Mouse (Mus musculus) induced T-regulatory cell, adult 2 months (primary cell): Measurements from ENCODE around the gene Pld6.
"Not testable (repeated sequence)": the region's sequence is repeated elsewhere in the genome, so short reads cannot be mapped to it uniquely, and the experiment has no call there.

Source experiments
- DNase-seq: peaks from one replicate; pipeline ENCODE4 v3.0.0-alpha.2; 2012; ENCODE audit warnings: low read depth

Pld6 gene

DNA sequence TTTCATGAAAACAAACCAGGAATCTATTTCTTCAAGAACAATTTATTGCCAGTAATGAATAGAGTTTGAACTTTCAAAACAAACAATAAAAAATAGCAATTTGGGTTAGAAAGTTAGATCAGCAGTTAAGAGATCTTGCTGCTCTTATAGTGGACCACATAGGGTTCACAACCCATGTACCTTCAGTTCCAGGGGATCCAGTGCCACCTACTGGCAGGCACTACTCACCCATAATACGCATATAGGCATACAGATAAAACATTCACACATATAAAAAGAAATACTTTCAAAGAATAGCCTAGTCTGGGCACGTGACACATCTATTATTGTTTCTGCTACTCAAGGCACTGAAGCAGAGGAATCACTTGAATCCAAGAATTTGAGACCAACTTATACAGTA is 40.8 kb downstream of the Pld6 start:
- peak; percentile 57 for DNase-seq

DNA sequence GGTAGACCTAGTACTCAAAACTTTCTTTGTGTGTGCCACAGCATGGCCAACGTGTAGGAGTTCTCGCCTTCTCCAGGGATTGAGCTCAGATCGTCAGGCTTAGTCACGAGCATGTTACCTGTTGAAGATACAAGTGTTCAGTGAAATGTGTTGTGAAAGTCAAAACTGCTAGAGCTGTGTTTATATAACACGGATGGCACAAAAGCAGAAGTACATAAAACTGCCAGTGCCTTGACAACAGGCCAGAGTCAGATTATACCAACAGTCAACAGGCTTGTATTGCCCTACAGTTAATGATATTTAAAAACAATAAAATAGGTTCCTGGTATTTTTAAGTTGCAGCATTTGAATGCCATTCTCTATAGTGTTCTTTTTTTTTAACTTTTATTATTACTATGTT is 41.6 kb downstream of the Pld6 start:
- DNase-seq: no peak

GRCm38 (mm10) chr11:59744374-59744773 is 43.1 kb downstream of the Pld6 start:
- DNase-seq: no peak

GRCm38 (mm10) chr11:59743712-59744111 is 43.7 kb downstream of the Pld6 start:
- no peak for DNase-seq

- no peak for DNase-seq
Observed at GRCm38 (mm10) chr11:59743307-59743706, 44.1 kb downstream of the Pld6 start.

DNA sequence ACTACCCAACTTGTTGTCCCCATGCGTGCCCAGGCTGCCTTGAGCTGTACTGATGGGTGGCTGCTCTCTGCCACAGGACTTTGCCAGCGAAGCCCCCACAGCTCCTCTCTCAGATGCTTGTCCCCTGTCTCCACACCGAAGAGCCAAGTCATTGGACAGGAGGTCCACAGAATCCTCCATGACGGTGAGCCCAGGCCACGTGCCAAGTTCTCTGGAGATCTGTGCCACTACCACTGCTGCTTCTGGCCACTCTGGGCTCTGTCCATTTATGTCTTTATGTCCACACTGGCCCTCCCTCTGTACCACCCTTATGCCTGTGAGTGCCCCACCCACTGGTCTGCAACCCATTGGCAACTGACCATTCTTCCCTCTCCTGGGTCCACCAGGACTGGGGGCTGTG is 45.5 kb downstream of the Pld6 start:
- DNase-seq: no peak

- DNase-seq: no peak
Observed at GRCm38 (mm10) chr11:59739996-59740395, 47.4 kb downstream of the Pld6 start.

DNA sequence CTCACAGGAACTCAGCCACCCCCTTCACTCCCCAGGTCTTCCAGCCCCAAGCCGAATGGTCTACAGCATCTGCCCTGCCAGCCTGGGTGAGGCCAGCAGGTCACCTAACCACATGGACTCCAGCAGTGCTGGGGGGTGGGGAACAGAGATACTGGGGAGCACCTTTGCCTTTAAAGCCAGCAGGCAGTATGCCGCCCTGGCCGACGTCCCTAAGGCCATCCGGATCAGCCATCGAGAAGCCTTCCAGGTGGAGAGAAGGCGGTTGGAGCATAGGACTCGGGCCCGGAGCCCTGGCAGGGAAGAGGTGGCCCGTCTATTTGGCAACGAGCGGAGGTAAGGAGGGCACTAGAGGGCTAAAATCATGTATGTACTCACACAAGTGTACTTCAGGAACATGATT is 50.2 kb downstream of the Pld6 start:
- no peak for DNase-seq

DNA sequence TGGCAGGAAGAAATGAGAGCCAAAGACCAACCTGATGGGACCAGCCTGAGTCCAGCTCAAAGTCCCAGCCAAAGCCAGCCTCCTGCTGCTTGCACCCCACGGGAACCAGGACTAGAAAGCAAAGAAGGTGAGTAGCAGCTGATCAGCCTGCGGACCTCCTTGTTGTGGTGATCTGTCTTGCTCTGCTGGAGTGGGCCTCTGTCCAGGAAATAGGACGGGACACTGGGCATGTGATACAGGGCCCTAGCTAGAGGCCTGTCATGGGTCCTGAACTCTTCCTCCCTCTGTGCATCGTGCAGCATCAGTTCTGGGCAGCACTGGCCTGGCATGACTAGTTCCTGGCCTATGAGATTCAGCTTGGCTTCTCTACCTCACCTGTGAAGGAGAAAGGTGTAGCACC is 51.5 kb downstream of the Pld6 start:
- not testable (repeated sequence) for DNase-seq

GRCm38 (mm10) chr11:59734335-59734734 is 53.1 kb downstream of the Pld6 start:
- no peak for DNase-seq
